Mouse (Mus musculus): ENCODE measurements at regions not wholly inside any gene's neighbourhood (a gene's known extent, or its start where the extent isn't known, plus 50 kb on each side); places are given as distances from the start of the nearest gene placed in this dataset.

- DNase-seq = peak; percentile 4
Observed at GRCm38 (mm10) chr15:43803342-43803741, 3669.2 kb downstream of the 9330182O14Rik start.
